Mouse (Mus musculus) cerebral cortex, adult 2 months (tissue): ENCODE data around the gene Sin3a.

Experiments used
- WGBS: fragments of 180-500 bp; shearing (Covaris S2); methylation state at CpG from one replicate; pipeline ENCODE4 v1.1.7; 2018; 5-methylcytosine and 5-hydroxymethylcytosine counted together

Gene Sin3a

GRCm38 (mm10) chr9:57137777-57138176 lies 65.9 kb downstream of the Sin3a start:
- 93% methylated on average over 9 of the region's 9 CpGs for WGBS

DNA sequence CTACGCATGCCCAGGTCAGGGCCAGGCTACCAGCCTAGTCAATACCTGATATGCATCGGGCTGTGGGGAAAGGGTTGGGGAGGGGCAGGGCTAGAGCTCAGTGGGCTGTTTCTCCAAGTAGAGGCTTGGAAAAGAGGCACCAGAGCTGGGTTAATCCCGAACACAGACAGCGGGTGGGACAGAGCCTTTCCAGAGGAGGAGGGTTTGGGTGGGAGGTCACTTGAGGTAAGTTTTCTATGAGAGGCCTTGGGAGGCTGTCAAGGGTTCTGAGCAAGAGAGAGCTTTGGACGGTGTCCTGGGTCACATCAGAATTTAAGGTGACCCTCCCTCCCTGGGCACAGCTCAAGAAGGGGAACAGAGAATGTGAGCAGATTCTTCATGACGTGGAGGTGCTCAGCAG lies 66.7 kb downstream of the Sin3a start:
- WGBS: 85% methylated on average over 6 of the region's 6 CpGs

GRCm38 (mm10) chr9:57139110-57139509 lies 67.3 kb downstream of the Sin3a start:
- WGBS: 95% methylated on average over 9 of the region's 9 CpGs

GRCm38 (mm10) chr9:57139571-57139970 lies 67.7 kb downstream of the Sin3a start:
- 86% methylated on average over 5 of the region's 5 CpGs for WGBS

DNA sequence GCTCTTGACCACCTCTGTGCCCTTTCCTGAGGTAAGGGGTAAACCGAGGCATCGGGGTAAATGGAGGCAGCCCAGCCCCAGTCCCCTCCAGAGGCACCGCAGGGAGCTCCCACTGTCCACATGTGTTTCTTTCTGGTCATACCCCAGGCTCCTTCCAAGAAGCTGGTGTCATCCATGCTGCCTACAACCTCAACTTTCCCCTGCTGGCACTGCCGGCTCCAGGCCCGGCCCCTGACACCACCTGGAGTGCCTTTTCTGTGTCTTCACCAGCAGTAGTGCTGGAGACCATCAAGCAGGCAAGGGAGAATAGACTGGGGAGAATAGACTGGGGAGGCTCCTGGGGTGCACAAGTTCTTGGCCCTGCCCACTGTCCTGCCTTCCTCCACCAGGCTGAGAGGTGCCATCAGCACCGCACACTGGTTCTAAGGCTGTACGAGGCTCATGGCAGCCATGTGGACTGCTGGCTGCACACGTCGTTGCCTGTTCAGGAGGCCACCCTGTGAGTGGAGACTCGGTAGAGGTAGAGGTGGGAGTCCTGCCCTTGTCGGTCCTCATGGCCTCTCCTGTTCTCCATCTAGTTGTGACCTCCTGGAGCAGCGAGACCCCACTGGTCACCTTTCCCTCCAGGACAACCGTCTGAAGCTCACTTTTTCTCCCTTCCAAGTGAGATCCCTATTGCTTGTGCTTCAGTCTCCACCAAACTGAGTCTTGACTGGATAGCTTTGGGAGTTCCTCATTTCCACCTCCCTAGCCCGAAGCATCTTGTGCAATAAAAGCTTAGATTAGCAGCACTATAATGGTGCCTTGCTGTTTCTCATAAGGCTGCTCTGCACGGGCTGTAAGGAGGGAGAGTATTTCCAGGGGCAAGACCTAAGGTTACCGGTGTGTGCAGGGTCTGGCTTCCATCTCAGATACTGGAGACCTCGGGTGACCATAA lies 69.8 kb downstream of the Sin3a start:
- 89% methylated on average over 17 of the region's 17 CpGs for WGBS

GRCm38 (mm10) chr9:57143212-57143611 lies 71.4 kb downstream of the Sin3a start:
- WGBS: 85% methylated on average over 11 of the region's 11 CpGs

DNA sequence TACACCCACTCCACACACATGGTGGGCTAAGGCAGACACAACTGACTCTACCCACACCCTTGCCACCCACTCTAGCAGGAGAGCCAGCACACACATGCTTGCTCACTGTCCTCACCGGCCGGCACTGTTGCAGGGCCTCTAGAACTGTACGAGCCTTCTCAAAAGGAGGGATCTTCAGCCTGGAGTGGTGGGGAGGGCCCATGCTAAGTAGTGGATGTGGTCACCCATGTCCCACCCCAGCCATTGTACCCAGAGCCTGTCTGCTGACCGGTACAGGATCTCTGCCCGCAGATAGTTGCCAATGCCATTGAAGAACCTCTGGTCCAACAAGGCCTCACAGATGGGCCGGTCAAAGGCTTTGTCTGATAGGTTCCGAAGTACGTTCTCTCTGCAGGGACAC lies 73.0 kb downstream of the Sin3a start:
- WGBS: 77% methylated on average over 8 of the region's 8 CpGs

GRCm38 (mm10) chr9:57146451-57147066 lies 74.7 kb downstream of the Sin3a start:
- WGBS: 90% methylated on average over 17 of the region's 17 CpGs

DNA sequence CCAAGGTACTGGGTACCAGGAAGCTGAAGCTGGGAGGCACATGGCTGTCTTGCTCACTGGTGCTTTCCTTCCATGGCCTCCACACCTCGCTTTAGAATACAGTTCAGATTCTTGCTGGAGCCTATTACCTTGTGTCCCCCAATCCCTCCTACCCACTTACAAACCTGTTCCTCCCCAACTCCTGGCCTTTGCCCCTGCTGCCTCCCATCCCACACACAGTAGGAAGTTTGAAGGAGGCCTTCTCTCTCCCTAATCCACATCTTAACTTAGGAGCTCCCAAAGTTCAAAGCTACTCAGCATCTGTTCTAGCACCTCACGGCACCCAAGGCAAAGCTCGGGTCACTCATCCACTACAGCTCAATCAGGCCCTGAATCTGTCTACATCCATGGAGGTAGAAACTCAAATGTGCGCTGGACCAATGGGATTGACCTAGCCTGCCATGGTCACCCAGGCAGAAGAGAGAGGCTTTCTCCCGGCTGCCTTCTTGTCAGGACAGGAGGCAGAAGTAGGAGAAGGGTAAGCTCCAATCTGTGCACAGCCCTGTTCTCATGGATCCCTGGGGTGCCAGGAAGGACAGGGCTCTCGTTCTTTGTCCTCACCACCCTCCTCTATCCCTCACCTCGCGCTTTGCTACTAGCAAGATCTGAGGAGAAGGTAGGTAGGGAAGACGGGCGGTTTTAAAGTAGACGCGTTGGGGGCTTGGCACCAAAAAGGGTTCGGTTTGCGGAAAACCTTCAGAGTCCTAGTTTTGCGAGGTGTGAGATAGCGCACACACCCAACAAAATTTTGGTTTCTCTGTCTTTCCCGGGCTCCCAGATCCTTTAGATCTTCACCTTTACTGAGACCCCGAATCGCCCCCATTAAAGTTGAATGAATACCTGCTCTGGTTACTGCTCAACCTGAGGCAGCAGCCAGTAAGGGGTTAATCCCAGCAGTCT lies 75.6 kb downstream of the Sin3a start:
- WGBS: 7% methylated on average over 19 of the region's 19 CpGs

DNA sequence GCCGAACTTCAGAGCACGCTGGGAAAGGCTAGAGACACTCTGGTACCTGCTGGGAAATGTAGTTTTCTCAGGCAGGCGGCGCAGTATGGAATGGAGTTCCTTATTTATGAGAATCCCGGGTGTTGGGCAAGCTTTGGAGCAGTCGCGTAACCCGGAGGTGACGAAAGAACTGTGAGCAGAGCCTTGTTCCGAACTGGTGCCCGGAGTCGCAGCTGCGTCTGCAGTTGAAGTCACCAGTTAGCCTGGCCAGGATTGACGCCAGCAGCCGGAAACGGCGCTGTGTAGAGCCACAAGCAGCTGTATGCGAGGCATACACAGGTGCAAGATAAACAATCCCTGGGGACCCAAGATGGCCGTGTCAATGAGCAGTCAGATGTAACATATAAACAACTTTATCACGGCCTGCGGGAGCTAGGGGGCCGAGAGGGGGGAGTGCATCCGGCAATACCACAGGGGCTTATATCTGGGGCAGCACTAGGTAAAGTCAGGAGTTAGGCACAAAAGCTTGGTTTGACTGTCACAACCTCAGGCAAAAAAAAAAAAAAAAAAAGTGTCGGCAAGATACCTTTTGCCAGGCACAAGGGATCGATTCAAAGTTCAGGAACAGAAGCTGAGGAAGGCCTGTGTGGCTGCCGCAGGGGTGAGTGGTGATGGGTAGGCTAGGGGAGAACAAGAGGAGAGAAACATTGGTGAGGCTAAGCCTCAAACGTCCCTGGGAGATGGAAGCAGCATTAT lies 76.5 kb downstream of the Sin3a start, which contains the start of gene Neil1:
Neil1 (minus strand) TSS at position 162 of the 735 bp plus-strand sequence.
- WGBS: under 1% methylated on average over 27 of the region's 27 CpGs

DNA sequence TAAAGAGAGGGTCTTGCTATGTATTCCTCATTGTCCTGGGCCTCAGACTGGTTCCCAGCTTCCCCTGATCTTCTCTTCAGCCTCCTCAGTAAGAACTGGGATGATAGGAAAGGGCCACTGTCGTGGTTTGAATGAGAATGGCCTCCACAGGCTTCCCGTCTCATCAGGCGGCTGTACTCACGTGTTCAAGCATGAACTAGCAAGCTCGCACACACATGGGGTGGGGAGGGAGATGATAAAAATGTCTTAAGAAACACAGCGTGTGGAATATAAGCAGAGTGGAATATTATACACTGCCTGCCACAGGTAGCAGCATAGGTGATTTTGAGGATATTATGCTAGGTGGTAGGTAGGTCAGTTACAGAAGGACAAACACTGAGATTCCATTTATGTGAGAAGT lies 77.2 kb downstream of the Sin3a start:
- WGBS: 68% methylated on average over 6 of the region's 6 CpGs

- WGBS: 91% methylated on average over 5 of the region's 5 CpGs
Observed at GRCm38 (mm10) chr9:57150192-57150591, 78.4 kb downstream of the Sin3a start.

- WGBS: 38% methylated on average over 6 of the region's 6 CpGs
Observed at GRCm38 (mm10) chr9:57152331-57152730, 80.5 kb downstream of the Sin3a start.

GRCm38 (mm10) chr9:57156383-57156782 lies 84.5 kb downstream of the Sin3a start:
- 93% methylated on average over 7 of the region's 7 CpGs for WGBS

- WGBS: 85% methylated on average over 8 of the region's 8 CpGs
Observed at GRCm38 (mm10) chr9:57156823-57157222, 85.0 kb downstream of the Sin3a start.

DNA sequence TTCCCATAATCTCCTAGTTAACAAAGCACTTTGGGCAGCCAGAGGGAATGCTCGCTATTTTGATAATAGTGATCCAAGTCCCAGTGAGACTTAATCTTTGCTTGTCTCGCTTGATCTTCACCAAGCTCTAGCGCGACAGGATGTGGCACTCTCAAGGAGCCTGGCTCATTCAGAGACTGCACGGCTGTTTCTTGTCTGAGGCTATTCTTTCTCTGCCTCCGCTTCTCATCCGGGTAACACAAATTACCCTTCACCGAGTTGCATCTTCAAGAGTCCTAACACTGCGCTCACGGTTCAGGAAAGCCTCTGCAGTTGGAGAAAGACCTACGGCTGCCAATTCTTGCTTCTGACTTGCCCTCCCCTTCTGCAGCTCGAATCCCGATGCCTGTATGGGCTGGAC lies 85.7 kb downstream of the Sin3a start:
- WGBS: 16% methylated on average over 13 of the region's 13 CpGs

DNA sequence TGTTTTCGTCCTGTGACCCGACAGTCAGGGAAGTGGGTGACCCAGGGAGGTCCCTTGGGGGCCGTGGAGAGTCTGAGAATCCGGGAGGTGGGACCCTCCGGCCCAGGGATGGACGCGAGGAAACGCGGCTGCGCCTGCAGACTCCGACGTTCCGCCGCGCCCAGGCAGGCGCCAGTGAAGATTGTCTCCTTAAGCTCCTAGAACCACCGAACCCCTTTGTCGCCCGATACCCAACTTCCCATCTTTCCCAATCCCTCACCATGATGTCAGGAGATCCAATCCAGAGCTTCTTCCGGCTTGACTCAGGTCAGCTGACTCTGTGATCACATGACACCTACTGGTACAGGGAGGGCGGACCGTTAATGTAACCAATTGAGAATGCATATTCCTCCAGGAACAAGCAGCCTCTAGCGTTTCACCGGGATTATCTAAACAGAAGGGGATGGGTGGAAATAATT lies 86.2 kb downstream of the Sin3a start, which contains the start of gene Commd4:
Commd4 (minus strand) TSS at position 319 of the 458 bp plus-strand sequence.
- 1% methylated on average over 24 of the region's 24 CpGs for WGBS

DNA sequence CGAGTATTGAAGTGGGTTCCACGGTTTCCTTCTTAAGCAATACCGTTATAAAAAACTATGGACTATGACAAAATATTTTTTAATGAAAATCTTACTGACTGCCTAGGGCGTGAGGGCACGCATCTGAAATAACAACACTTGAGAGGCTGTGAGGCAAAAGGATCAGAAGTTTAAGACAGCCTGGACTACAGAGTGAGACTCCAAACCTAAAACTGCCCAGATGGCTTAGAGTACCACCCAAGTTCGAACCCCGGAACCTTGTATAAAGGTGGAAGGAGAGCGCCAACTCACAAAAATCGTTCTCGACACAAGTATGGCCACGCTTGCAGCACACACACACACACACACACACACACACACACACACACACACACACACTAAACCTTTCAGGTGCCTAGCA lies 86.7 kb downstream of the Sin3a start:
- 32% methylated on average over 11 of the region's 11 CpGs for WGBS

- WGBS: 15% methylated on average over 3 of the region's 3 CpGs
Observed at GRCm38 (mm10) chr9:57162496-57162895, 90.7 kb downstream of the Sin3a start.

- WGBS: 50% methylated on average over 2 of the region's 2 CpGs
Observed at GRCm38 (mm10) chr9:57163137-57163536, 91.3 kb downstream of the Sin3a start.

GRCm38 (mm10) chr9:57166173-57166572 lies 94.3 kb downstream of the Sin3a start:
- WGBS: 70% methylated on average over 2 of the region's 2 CpGs
